Mouse (Mus musculus) midbrain, embryonic 12.5 days (tissue): ENCODE data around the gene Lrrc4b. TPM values are rescaled to one million over a fixed set of nuclear protein-coding genes. Genes with fewer than 3 reads are reported as not detected.

ENCODE experiments used
- ATAC-seq: fragments of 200-750 bp; cut with Nextera tagmentation; 2 replicates; pipeline ENCODE4 v1.8.0; 2017; ENCODE audit warnings: low read depth, moderate TSS enrichment, moderate library complexity; ENCODE audit not compliant: low FRiP score
- H3K27ac ChIP-seq: fragments of 300-500 bp; sonication (generic); replicated peaks from 2 replicates; pipeline ENCODE4 v1.5.1; 2016; ENCODE audit warnings: mild to moderate bottlenecking
- H3K27me3 ChIP-seq: fragments of 300-500 bp; sonication (generic); 2 replicates; pipeline ENCODE4 v1.6.1; 2016; ENCODE audit warnings: mild to moderate bottlenecking
- H3K36me3 ChIP-seq: fragments of 300-500 bp; sonication (generic); 2 replicates; pipeline ENCODE4 v1.6.1; 2016
- H3K4me1 ChIP-seq: fragments of 300-500 bp; sonication (generic); 2 replicates; pipeline ENCODE4 v1.6.1; 2016
- H3K4me2 ChIP-seq: fragments of 300-500 bp; sonication (generic); replicated peaks from 2 replicates; pipeline ENCODE4 v1.6.1; 2016; ENCODE audit warnings: mild to moderate bottlenecking, moderate library complexity
- H3K4me3 ChIP-seq: fragments of 300-500 bp; sonication (generic); 2 replicates; pipeline ENCODE4 v1.5.1; 2016; ENCODE audit warnings: mild to moderate bottlenecking
- H3K9ac ChIP-seq: fragments of 300-500 bp; sonication (generic); replicated peaks from 2 replicates; pipeline ENCODE4 v1.6.1; 2016; ENCODE audit warnings: mild to moderate bottlenecking, moderate library complexity
- H3K9me3 ChIP-seq: fragments of 300-500 bp; sonication (generic); 2 replicates; pipeline ENCODE4 v1.6.1; 2016; ENCODE audit warnings: mild to moderate bottlenecking
- WGBS: fragments of 180-500 bp; shearing (Covaris S2); methylation state at CpG from one replicate; pipeline ENCODE4 v1.1.7; 2016; 5-methylcytosine and 5-hydroxymethylcytosine counted together
- polyA plus RNA-seq: library from polyadenylated mRNA; unstranded; fragments of >200 nt; fragmentation: Nextera tagmentation; extraction: Ambion mirVana; gene quantifications from 2 replicates; pipeline ENCODE4 v1.2.1, GENCODE M21; 2016

The Lrrc4b gene
- polyA plus RNA-seq, 1 experiment from 2014 or later, result 12.0 TPM

- no peak overlapping the region for H3K27ac ChIP-seq
- H3K9ac ChIP-seq, result peak overlapping the region; percentile 5; the same call in 1 of the 2 replicates
- H3K4me1 ChIP-seq, result no peaks in the 10 kb centered on the region
- no peak for ATAC-seq
- H3K4me3 ChIP-seq, result no peak overlapping the region
- no peaks in the 10 kb centered on the region for H3K36me3 ChIP-seq
- H3K27me3 ChIP-seq, result peaks cover 40% of the 10 kb centered on the region
- WGBS, result 84% methylated on average over 3 of the region's 3 CpGs
- no peaks in the 10 kb centered on the region for H3K9me3 ChIP-seq
- no peak overlapping the region for H3K4me2 ChIP-seq
Observed at GRCm38 (mm10) chr7:44482836-44483435, 54.1 kb downstream of the Lrrc4b start.

- H3K9me3 ChIP-seq, result no peaks in the 10 kb centered on the region
- ATAC-seq, result no peak
- H3K27ac ChIP-seq, result no peak overlapping the region
- peaks cover 33% of the 10 kb centered on the region for H3K27me3 ChIP-seq
- H3K9ac ChIP-seq, result no peak overlapping the region
- WGBS, result 88% methylated on average over 1 of the region's 1 CpGs
- no peak overlapping the region for H3K4me2 ChIP-seq
- H3K4me3 ChIP-seq, result no peak overlapping the region
- H3K4me1 ChIP-seq, result no peaks in the 10 kb centered on the region
- peaks cover 7% of the 10 kb centered on the region for H3K36me3 ChIP-seq
Observed at GRCm38 (mm10) chr7:44484109-44484508, 55.3 kb downstream of the Lrrc4b start.

- Histone ChIP-seq H3K4me1 (no peaks in the 10 kb centered on the region), H3K4me2 (no peak overlapping the region), H3K27ac (no peak overlapping the region), H3K27me3 (peaks cover 24% of the 10 kb centered on the region), H3K36me3 (peaks cover 14% of the 10 kb centered on the region), H3K9me3 (no peaks in the 10 kb centered on the region), H3K9ac (no peak overlapping the region), H3K4me3 (no peak overlapping the region)
- 28% methylated on average over 5 of the region's 5 CpGs for WGBS
- peak; percentile 79 for ATAC-seq
Observed at GRCm38 (mm10) chr7:44484841-44485571, 56.2 kb downstream of the Lrrc4b start.

- 79% methylated on average over 7 of the region's 7 CpGs for WGBS
- no peaks in the 10 kb centered on the region for H3K9me3 ChIP-seq
- no peak overlapping the region for H3K27ac ChIP-seq
- peaks cover 18% of the 10 kb centered on the region for H3K27me3 ChIP-seq
- no peak overlapping the region for H3K4me3 ChIP-seq
- H3K36me3 ChIP-seq, result peaks cover 20% of the 10 kb centered on the region
- ATAC-seq, result no peak
- H3K4me2 ChIP-seq, result no peak overlapping the region
- H3K4me1 ChIP-seq, result no peaks in the 10 kb centered on the region
- H3K9ac ChIP-seq, result no peak overlapping the region
Observed at GRCm38 (mm10) chr7:44485572-44486195, 56.9 kb downstream of the Lrrc4b start.

GRCm38 (mm10) chr7:44486927-44487575 is 58.2 kb downstream of the Lrrc4b start:
- no peak overlapping the region for H3K4me3 ChIP-seq
- peaks cover 8% of the 10 kb centered on the region for H3K27me3 ChIP-seq
- no peaks in the 10 kb centered on the region for H3K4me1 ChIP-seq
- no peaks in the 10 kb centered on the region for H3K9me3 ChIP-seq
- H3K4me2 ChIP-seq, result no peak overlapping the region
- no peak overlapping the region for H3K9ac ChIP-seq
- WGBS, result 65% methylated on average over 13 of the region's 13 CpGs
- no peak for ATAC-seq
- H3K27ac ChIP-seq, result no peak overlapping the region; the same call in 1 of the 2 replicates
- H3K36me3 ChIP-seq, result peaks cover 34% of the 10 kb centered on the region

GRCm38 (mm10) chr7:44487936-44488335 is 59.1 kb downstream of the Lrrc4b start:
- 92% methylated on average over 7 of the region's 7 CpGs for WGBS
- H3K27ac ChIP-seq, result no peak overlapping the region
- H3K36me3 ChIP-seq, result peaks cover 43% of the 10 kb centered on the region
- H3K4me3 ChIP-seq, result no peak overlapping the region
- H3K27me3 ChIP-seq, result no peaks in the 10 kb centered on the region; the same call in 1 of the 2 replicates
- no peaks in the 10 kb centered on the region for H3K9me3 ChIP-seq
- no peak overlapping the region for H3K4me2 ChIP-seq
- ATAC-seq, result no peak
- no peaks in the 10 kb centered on the region for H3K4me1 ChIP-seq
- H3K9ac ChIP-seq, result no peak overlapping the region

- WGBS, result 91% methylated on average over 8 of the region's 8 CpGs
- Histone ChIP-seq H3K4me1 (no peaks in the 10 kb centered on the region), H3K36me3 (peaks cover 48% of the 10 kb centered on the region), H3K27ac (no peak overlapping the region), H3K9me3 (no peaks in the 10 kb centered on the region), H3K27me3 (no peaks in the 10 kb centered on the region), H3K9ac (no peak overlapping the region), H3K4me3 (no peak overlapping the region), H3K4me2 (no peak overlapping the region)
- no peak for ATAC-seq
Observed at GRCm38 (mm10) chr7:44488545-44488944, 59.7 kb downstream of the Lrrc4b start.

GRCm38 (mm10) chr7:44490281-44490680 is 61.5 kb downstream of the Lrrc4b start:
- Histone ChIP-seq H3K27me3 (no peaks in the 10 kb centered on the region), H3K4me2 (no peak overlapping the region), H3K36me3 (peaks cover 53% of the 10 kb centered on the region), H3K27ac (no peak overlapping the region), H3K4me3 (no peak overlapping the region), H3K4me1 (peaks cover 12% of the 10 kb centered on the region), H3K9ac (0 out of 2 replicates have a peak overlapping the region, but pooled peaks have one; percentile 8), H3K9me3 (no peaks in the 10 kb centered on the region)
- ATAC-seq, result no peak
- WGBS, result 96% methylated on average over 4 of the region's 4 CpGs

GRCm38 (mm10) chr7:44491391-44491790 is 62.6 kb downstream of the Lrrc4b start:
- H3K9me3 ChIP-seq, result no peaks in the 10 kb centered on the region
- no peak for ATAC-seq
- no peak overlapping the region for H3K27ac ChIP-seq
- H3K4me2 ChIP-seq, result no peak overlapping the region
- no peaks in the 10 kb centered on the region for H3K27me3 ChIP-seq
- H3K4me3 ChIP-seq, result no peak overlapping the region
- H3K9ac ChIP-seq, result no peak overlapping the region
- peaks cover 53% of the 10 kb centered on the region for H3K36me3 ChIP-seq
- H3K4me1 ChIP-seq, result peaks cover 18% of the 10 kb centered on the region
- 96% methylated on average over 5 of the region's 5 CpGs for WGBS

GRCm38 (mm10) chr7:44492166-44492826 is 63.5 kb downstream of the Lrrc4b start:
- H3K9ac ChIP-seq, result no peak overlapping the region; the same call in 1 of the 2 replicates
- H3K4me1 ChIP-seq, result peaks cover 20% of the 10 kb centered on the region
- no peak overlapping the region for H3K4me3 ChIP-seq
- no peak overlapping the region for H3K4me2 ChIP-seq
- ATAC-seq, result no peak
- H3K27me3 ChIP-seq, result no peaks in the 10 kb centered on the region
- no peaks in the 10 kb centered on the region for H3K9me3 ChIP-seq
- WGBS, result 96% methylated on average over 21 of the region's 21 CpGs
- peaks cover 53% of the 10 kb centered on the region for H3K36me3 ChIP-seq
- H3K27ac ChIP-seq, result no peak overlapping the region

- Histone ChIP-seq H3K36me3 (peaks cover 42% of the 10 kb centered on the region), H3K9me3 (no peaks in the 10 kb centered on the region), H3K4me1 (peaks cover 24% of the 10 kb centered on the region), H3K27ac (no peak overlapping the region), H3K4me3 (peak overlapping the region; percentile 9; the same call in 1 of the 2 replicates), H3K4me2 (no peak overlapping the region; the same call in 1 of the 2 replicates), H3K9ac (no peak overlapping the region), H3K27me3 (peaks cover 16% of the 10 kb centered on the region)
- WGBS, result 93% methylated on average over 12 of the region's 12 CpGs
- no peak for ATAC-seq
Observed at GRCm38 (mm10) chr7:44494681-44495080, 65.9 kb downstream of the Lrrc4b start.
